Mouse (Mus musculus) CH12.LX (cell line): ENCODE results near the gene Rhot1.
A peak's percentile ranks its signal among the peaks of the same experiment; 100 is the strongest.

ENCODE experiments used
- CTCF ChIP-seq, 2 experiments: IDR thresholded peaks in 1 of 2; conservative IDR thresholded peaks in 1 of 2; 2 replicates each; pipeline ENCODE4 v1.5.1; 2011 to 2012; ENCODE audit warnings: low read depth in 2 of 2, low read length in 2 of 2, improper control_type of control experiment in 1 of 2, inconsistent platforms in 1 of 2, mild to moderate bottlenecking in 1 of 2, moderate library complexity in 1 of 2
- MAFK ChIP-seq: IDR thresholded peaks from 2 replicates; pipeline ENCODE4 v1.6.1; 2011; ENCODE audit warnings: low read length, improper control_type of control experiment; ENCODE audit not compliant: insufficient replicate concordance
- MAX ChIP-seq: IDR thresholded peaks from 2 replicates; pipeline ENCODE4 v1.6.1; 2011; ENCODE audit warnings: low read length, improper control_type of control experiment
- MEF2A ChIP-seq: IDR thresholded peaks from 2 replicates; pipeline ENCODE4 v1.6.1; 2014; ENCODE audit warnings: low read depth, mild to moderate bottlenecking, inconsistent platforms, low read length, improper control_type of control experiment, borderline replicate concordance
- POLR2A ChIP-seq: IDR thresholded peaks from 2 replicates; pipeline ENCODE4 v1.6.1; 2011; ENCODE audit warnings: low read depth, mild to moderate bottlenecking, improper control_type of control experiment, low read length
- POLR2AphosphoS2 ChIP-seq: IDR thresholded peaks from 2 replicates; pipeline ENCODE4 v1.6.1; 2011; ENCODE audit warnings: low read depth, low read length, improper control_type of control experiment
- RCOR1 ChIP-seq: conservative IDR thresholded peaks from 2 replicates; pipeline ENCODE4 v1.6.1; 2012; ENCODE audit warnings: low read depth, mild to moderate bottlenecking, inconsistent platforms, low read length, improper control_type of control experiment
- SIN3A ChIP-seq: IDR thresholded peaks from 2 replicates; pipeline ENCODE4 v1.6.1; 2012; ENCODE audit warnings: low read length, improper control_type of control experiment, inconsistent platforms
- SMC3 ChIP-seq: IDR thresholded peaks from 2 replicates; pipeline ENCODE4 v1.6.1; 2011; ENCODE audit warnings: low read depth, low read length, improper control_type of control experiment
- TCF12 ChIP-seq: IDR thresholded peaks from 2 replicates; pipeline ENCODE4 v1.6.1; 2014; ENCODE audit warnings: low read depth, mild to moderate bottlenecking, inconsistent platforms, low read length, improper control_type of control experiment
- USF1 ChIP-seq: IDR thresholded peaks from 2 replicates; pipeline ENCODE4 v1.6.1; 2014; ENCODE audit warnings: low read depth, mild to moderate bottlenecking, inconsistent platforms, low read length, improper control_type of control experiment
- ZKSCAN1 ChIP-seq: IDR thresholded peaks from 2 replicates; pipeline ENCODE4 v1.6.1; 2012; ENCODE audit warnings: low read depth, inconsistent platforms, low read length, improper control_type of control experiment, borderline replicate concordance

- TF ChIP-seq MEF2A: no peak
- TF ChIP-seq POLR2A: no peak
- no peak for TF ChIP-seq SIN3A
- TF ChIP-seq CTCF (conservative IDR thresholded peaks at IDR 0.05 in 1 of 2, IDR thresholded peaks at IDR 0.05 in 1 of 2; ENCODE audit: low read depth in 2 of 2, low read length in 2 of 2): no peak
- no peak for TF ChIP-seq ZKSCAN1
- no peak for TF ChIP-seq SMC3
- peak; percentile 97 for TF ChIP-seq MAFK
- TF ChIP-seq RCOR1: no peak
- no peak for TF ChIP-seq USF1
- no peak for TF ChIP-seq POLR2AphosphoS2
- no peak for TF ChIP-seq MAX
- TF ChIP-seq TCF12: no peak
Measured at GRCm38 (mm10) chr11:80176911-80177895, 31.6 kb upstream of the Rhot1 start.
